16 mouse cellular contexts compared by ENCODE assay signal in genomic region chr16:10739854-10740398, GRCm38 (mm10). TPM values are rescaled to one million over a fixed set of nuclear protein-coding genes. Genes with fewer than 3 reads are reported as not detected.
DNase-seq lines count a peak whose midpoint lies in the region; ATAC-seq and TF ChIP-seq lines count a peak whose summit lies in the region.
"Had no signal": no experiment of that assay in that cellular context is flagged by ENCODE, and none has a peak within 500 bp of the region (broad histone marks: within the 10 kb centered on the region; RNA-seq: fewer than 3 reads in every experiment).

No protein-coding gene starts in this region.

- H3K27me3 ChIP-seq in lung, postnatal 0 days (replicated peaks; ENCODE audit: insufficient read depth, low read length) = no peaks in the 10 kb centered on the region
- H3K27me3 ChIP-seq: limb, embryonic 15.5 days; neural tube, embryonic 15.5 days had no signal

- peaks cover 22% of the 10 kb centered on the region; the same call in 1 of the 2 replicates for H3K4me1 ChIP-seq in lung, postnatal 0 days (ENCODE audit: insufficient read depth, low read depth, low read length)
- H3K4me1 ChIP-seq: neural tube, embryonic 15.5 days had no signal

- no peak for TF ChIP-seq EP300 in lung, postnatal 0 days (IDR thresholded peaks at IDR 0.05)

- peak; percentile 35 for DNase-seq in adrenal gland, postnatal 10 days
- DNase-seq in adrenal gland, adult 18-20 months (ENCODE audit: low spot score in 2 of 2) = no peak
- peak; percentile 34 for DNase-seq in lung, postnatal 25 days (ENCODE audit: low spot score)
- DNase-seq in lung, postnatal 0 days (ENCODE audit: low spot score) = no peak
- DNase-seq in heart, postnatal 14 days = peak; percentile 37 to 55
- DNase-seq in thymus, postnatal 25 days = peak; percentile 46
- DNase-seq in layer of hippocampus, postnatal 10 days (ENCODE audit: low spot score in 2 of 2) = no peak
- no peak for DNase-seq in testis, postnatal 14 days (ENCODE audit: low spot score)

- ATAC-seq in lung, postnatal 0 days = no peak
- ATAC-seq: forebrain, embryonic 16.5 days had no signal

- no peak for TF ChIP-seq CTCF in lung, postnatal 0 days (IDR thresholded peaks at IDR 0.05)

- WGBS in lung, postnatal 0 days = 51% methylated on average over 9 of the region's 9 CpGs

- H3K36me3 ChIP-seq in lung, postnatal 0 days (ENCODE audit: insufficient read depth, low read length) = no peaks in the 10 kb centered on the region
- H3K36me3 ChIP-seq: hindbrain, embryonic 10.5 days; limb, embryonic 15.5 days; neural tube, embryonic 15.5 days had no signal

- H3K4me3 ChIP-seq in lung, postnatal 0 days (ENCODE audit: low read depth, low read length) = no peak overlapping the region
- H3K4me3 ChIP-seq: hindbrain, embryonic 10.5 days; limb, embryonic 15.5 days; neural tube, embryonic 15.5 days had no signal

- no peak overlapping the region for H3K4me2 ChIP-seq in lung, postnatal 0 days (replicated peaks; ENCODE audit: low read depth, low read length)
- H3K4me2 ChIP-seq: limb, embryonic 15.5 days; neural tube, embryonic 15.5 days had no signal

- intact Hi-C loops in heart, postnatal 14 days (cut with DNase I) = no loop called here

- no peaks in the 10 kb centered on the region for H3K9me3 ChIP-seq in lung, postnatal 0 days (ENCODE audit: low read length)
- H3K9me3 ChIP-seq: hindbrain, embryonic 10.5 days; limb, embryonic 15.5 days; neural tube, embryonic 15.5 days had no signal

- H3K27ac ChIP-seq in lung, postnatal 0 days (ENCODE audit: low read length) = no peak overlapping the region
- H3K27ac ChIP-seq: hindbrain, embryonic 10.5 days; limb, embryonic 15.5 days; neural tube, embryonic 15.5 days had no signal

- H3K9ac ChIP-seq in lung, postnatal 0 days (replicated peaks; ENCODE audit: low read depth) = no peak overlapping the region
- H3K9ac ChIP-seq: limb, embryonic 15.5 days; neural tube, embryonic 15.5 days had no signal

RNA-seq across cellular contexts. Expression of gene Socs1, which starts 45.4 kb away (rescaled TPM):
- 1 to 10 TPM; 2.1 to 2.6 TPM for total RNA-seq in adrenal gland, postnatal 10 days (2021)
- total RNA-seq in adrenal gland, adult 18-20 months (2021) = 1 to 10 TPM; 3.7 to 4.1 TPM
- 9.0 and 13.4 TPM in 2 replicates for polyA plus RNA-seq in lung, postnatal 0 days (2015; fragmentation: Nextera tagmentation; extraction: Ambion mirVana)
- total RNA-seq in heart, postnatal 14 days (2021) = 1 to 10 TPM in 1 of 2 experiments, under 1 TPM in 1; 0.84 to 1.9 TPM
- total RNA-seq in layer of hippocampus, postnatal 10 days (2021) = 1 to 10 TPM; 1.3 to 1.5 TPM

RNA-seq across cellular contexts. Expression of gene Tnp2, which starts 48.5 kb away (rescaled TPM):
- not detected for total RNA-seq in adrenal gland, postnatal 10 days (2021)
- total RNA-seq in adrenal gland, adult 18-20 months (2021) = not detected
- polyA plus RNA-seq in lung, postnatal 0 days (2015; fragmentation: Nextera tagmentation; extraction: Ambion mirVana) = not detected in 2 replicates
- not detected for total RNA-seq in heart, postnatal 14 days (2021)
- not detected for total RNA-seq in layer of hippocampus, postnatal 10 days (2021)
- total RNA-seq: common myeloid progenitor, adult 5-6 weeks; layer of hippocampus, adult 8-10 months; megakaryocyte progenitor cell, adult 5-6 weeks had no signal
- polyA plus RNA-seq: forebrain, embryonic 16.5 days; hindbrain, embryonic 10.5 days; limb, embryonic 15.5 days; neural tube, embryonic 15.5 days; small intestine, adult 2 months had no signal

RNA-seq across cellular contexts. Expression of gene Prm3, which starts 50.8 kb away (rescaled TPM):
- not detected for total RNA-seq in adrenal gland, postnatal 10 days (2021)
- total RNA-seq in adrenal gland, adult 18-20 months (2021) = not detected
- polyA plus RNA-seq in lung, postnatal 0 days (2015; fragmentation: Nextera tagmentation; extraction: Ambion mirVana) = not detected in 2 replicates
- not detected for total RNA-seq in heart, postnatal 14 days (2021)
- not detected for total RNA-seq in layer of hippocampus, postnatal 10 days (2021)
- total RNA-seq: common myeloid progenitor, adult 5-6 weeks; layer of hippocampus, adult 8-10 months; megakaryocyte progenitor cell, adult 5-6 weeks had no signal
- polyA plus RNA-seq: forebrain, embryonic 16.5 days; hindbrain, embryonic 10.5 days; limb, embryonic 15.5 days; neural tube, embryonic 15.5 days; small intestine, adult 2 months had no signal

RNA-seq across cellular contexts. Expression of gene Prm2, which starts 56.0 kb away (rescaled TPM):
- total RNA-seq in adrenal gland, postnatal 10 days (2021) = not detected
- not detected for total RNA-seq in adrenal gland, adult 18-20 months (2021)
- not detected in 2 replicates for polyA plus RNA-seq in lung, postnatal 0 days (2015; fragmentation: Nextera tagmentation; extraction: Ambion mirVana)
- total RNA-seq in heart, postnatal 14 days (2021) = not detected
- not detected for total RNA-seq in layer of hippocampus, postnatal 10 days (2021)
- total RNA-seq: common myeloid progenitor, adult 5-6 weeks; layer of hippocampus, adult 8-10 months; megakaryocyte progenitor cell, adult 5-6 weeks had no signal
- polyA plus RNA-seq: forebrain, embryonic 16.5 days; hindbrain, embryonic 10.5 days; limb, embryonic 15.5 days; neural tube, embryonic 15.5 days; small intestine, adult 2 months had no signal

Comparison
In these comparisons a context has a peak if more than half of its experiments do, and no peak if none do; other contexts are left out.
1. DNase-seq: peak in adrenal gland, postnatal 10 days (single experiment), lung, postnatal 25 days (single experiment), heart, postnatal 14 days (2 of 2) and thymus, postnatal 25 days (single experiment); none in adrenal gland, adult 18-20 months (0 of 2), lung, postnatal 0 days (single experiment), layer of hippocampus, postnatal 10 days (0 of 2) and testis, postnatal 14 days (single experiment).